Mouse (Mus musculus): Measurements from ENCODE around the gene Ubr4. TPM values are rescaled to one million over a fixed set of nuclear protein-coding genes. Genes with fewer than 3 reads are reported as not detected.
A peak's percentile ranks its signal among the peaks of the same experiment; 100 is the strongest.
"Not testable (repeated sequence)": the region's sequence is repeated elsewhere in the genome, so short reads cannot be mapped to it uniquely, and the experiment has no call there.

The Ubr4 gene
- total and polyA plus RNA-seq, 2 experiments from 2014 or later: 41.0 to 80.6 TPM

DNA sequence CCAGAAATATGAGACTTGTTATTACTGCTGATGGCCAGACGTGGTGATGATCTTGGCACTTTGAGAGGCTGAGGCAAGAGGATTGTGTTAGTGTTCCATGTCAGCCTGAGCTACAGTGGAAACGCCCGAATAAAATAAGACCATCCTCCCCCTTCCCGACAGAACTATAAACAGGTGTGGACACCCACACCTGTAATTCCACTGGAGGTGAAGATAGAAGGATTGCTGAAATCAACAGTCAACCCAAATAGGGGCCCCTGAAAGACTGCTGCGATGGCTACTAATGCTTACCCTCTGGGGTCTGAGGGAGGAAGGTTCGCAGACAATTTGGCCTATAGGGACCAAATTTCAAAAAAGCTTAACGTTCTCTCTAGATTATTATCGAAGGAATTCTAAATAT is 27.3 kb downstream of the Ubr4 start:
- WGBS: 10% methylated on average over 8 of the region's 8 CpGs
- no peak for ATAC-seq (ENCODE audit: insufficient read depth, low read depth)

DNA sequence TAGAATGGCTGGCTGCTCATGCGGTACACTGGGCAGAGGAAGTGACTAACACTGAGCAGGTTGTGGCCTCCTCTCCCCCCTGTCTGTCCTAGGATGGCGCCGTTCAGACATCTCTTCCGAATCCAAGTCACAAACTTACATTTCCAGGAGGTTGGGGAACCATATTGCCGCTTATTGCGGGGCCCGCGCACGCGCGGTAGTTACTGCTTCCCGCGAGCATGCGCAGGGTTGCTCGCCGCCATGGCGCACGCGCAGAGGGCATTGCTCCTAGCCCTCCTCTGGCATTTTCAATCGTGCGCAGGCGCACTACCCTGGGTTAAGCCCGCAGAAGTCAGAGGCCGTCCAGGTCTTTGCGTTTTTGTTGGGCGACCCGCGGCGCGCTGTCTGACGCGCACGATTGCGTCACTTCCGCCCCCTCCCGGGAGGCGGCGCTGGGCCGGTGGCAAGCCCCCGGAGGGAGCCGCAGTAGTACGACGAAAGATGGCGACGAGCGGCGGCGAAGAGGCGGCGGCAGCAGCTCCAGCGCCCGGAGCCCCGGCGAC is 27.9 kb downstream of the Ubr4 start:
- Histone ChIP-seq H3K27me3 (ENCODE audit: control insufficient read depth, insufficient read depth, low read length) (no peaks in the 10 kb centered on the region), H3K27ac (ENCODE audit: low read depth) (peak overlapping the region; percentile 91), H3K9me3 (replicated peaks; ENCODE audit: control insufficient read depth, low read length) (no peaks in the 10 kb centered on the region), H3K36me3 (replicated peaks; ENCODE audit: control insufficient read depth, insufficient read depth, low read length) (peaks cover 15% of the 10 kb centered on the region), H3K9ac (replicated peaks; ENCODE audit: low read depth, low read length) (peak overlapping the region; percentile 86), H3K4me2 (ENCODE audit: low read depth, low read length) (peak overlapping the region; percentile 91), H3K4me3 (ENCODE audit: low read depth, low read length) (peak overlapping the region; percentile 93), H3K4me1 (ENCODE audit: control insufficient read depth, insufficient read depth) (peaks cover 10% of the 10 kb centered on the region)
- WGBS: under 1% methylated on average over 52 of the region's 54 CpGs
- TF ChIP-seq CTCF (IDR thresholded peaks at IDR 0.05; ENCODE audit: low read depth): no peak
- TF ChIP-seq EP300 (IDR thresholded peaks at IDR 0.05; ENCODE audit: low read depth): 0 out of 2 replicates have a peak, but pooled peaks have one; percentile 51
- DNase-seq (ENCODE audit: low spot score) (peak; percentile 99), ATAC-seq (ENCODE audit: insufficient read depth, low read depth) (peak; percentile 99)

More for the DNA sequence above, 27.3 kb downstream of the Ubr4 start:
- H3K4me2 ChIP-seq (ENCODE audit: low read depth, low read length): peak overlapping the region; percentile 91
- H3K36me3 ChIP-seq (replicated peaks; ENCODE audit: control insufficient read depth, insufficient read depth, low read length): peaks cover 20% of the 10 kb centered on the region
- peaks cover 10% of the 10 kb centered on the region for H3K4me1 ChIP-seq (ENCODE audit: control insufficient read depth, insufficient read depth)
- peak overlapping the region; percentile 86 for H3K9ac ChIP-seq (replicated peaks; ENCODE audit: low read depth, low read length)
- DNase-seq (ENCODE audit: low spot score): no peak
- no peaks in the 10 kb centered on the region for H3K9me3 ChIP-seq (replicated peaks; ENCODE audit: control insufficient read depth, low read length)
- peak overlapping the region; percentile 93 for H3K4me3 ChIP-seq (ENCODE audit: low read depth, low read length)
- peak overlapping the region; percentile 91 for H3K27ac ChIP-seq (ENCODE audit: low read depth)
- no peaks in the 10 kb centered on the region for H3K27me3 ChIP-seq (ENCODE audit: control insufficient read depth, insufficient read depth, low read length)
- TF ChIP-seq CTCF (IDR thresholded peaks at IDR 0.05; ENCODE audit: low read depth) (no peak), EP300 (IDR thresholded peaks at IDR 0.05; ENCODE audit: low read depth) (no peak)

DNA sequence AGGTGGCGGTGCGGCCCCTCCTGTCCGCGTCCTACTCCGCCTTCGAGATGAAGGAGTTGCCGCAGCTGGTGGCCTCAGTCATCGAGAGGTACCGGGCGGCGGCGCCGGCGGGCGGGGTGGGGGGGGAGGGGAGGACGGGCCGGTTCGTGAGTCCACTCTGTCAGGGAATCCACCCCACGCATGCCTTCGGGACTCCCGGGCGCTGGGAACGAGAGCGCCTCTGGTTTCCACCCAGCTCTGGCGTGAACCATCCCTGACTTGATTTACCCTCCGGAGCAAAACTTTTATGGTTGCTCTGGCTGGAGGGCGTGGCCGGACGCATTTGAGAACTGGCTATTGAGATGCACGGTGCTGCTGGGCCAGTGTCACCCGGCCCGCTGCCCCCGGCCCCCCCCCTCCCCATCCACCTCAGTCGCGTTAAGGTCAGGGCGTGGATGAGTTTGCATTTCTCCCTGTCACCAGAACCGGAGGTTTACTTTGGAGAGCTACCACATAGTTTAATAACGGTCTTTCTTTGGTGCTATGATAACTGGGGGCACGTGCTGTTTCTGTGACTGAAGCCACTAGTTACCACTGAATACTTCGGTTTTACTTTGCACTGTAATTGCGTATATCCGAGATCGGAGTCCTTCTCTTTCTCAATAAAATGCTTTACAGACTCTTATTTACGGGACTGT is 28.5 kb downstream of the Ubr4 start:
- Histone ChIP-seq H3K4me1 (ENCODE audit: control insufficient read depth, insufficient read depth) (peaks cover 10% of the 10 kb centered on the region), H3K27ac (ENCODE audit: low read depth) (peak overlapping the region; percentile 86), H3K4me3 (ENCODE audit: low read depth, low read length) (peak overlapping the region; percentile 93), H3K9ac (replicated peaks; ENCODE audit: low read depth, low read length) (peak overlapping the region; percentile 81), H3K27me3 (ENCODE audit: control insufficient read depth, insufficient read depth, low read length) (no peaks in the 10 kb centered on the region), H3K36me3 (replicated peaks; ENCODE audit: control insufficient read depth, insufficient read depth, low read length) (peaks cover 12% of the 10 kb centered on the region; the same call in 1 of the 2 replicates), H3K4me2 (ENCODE audit: low read depth, low read length) (peak overlapping the region; percentile 78), H3K9me3 (replicated peaks; ENCODE audit: control insufficient read depth, low read length) (no peaks in the 10 kb centered on the region)
- TF ChIP-seq CTCF (IDR thresholded peaks at IDR 0.05; ENCODE audit: low read depth): no peak
- TF ChIP-seq EP300 (IDR thresholded peaks at IDR 0.05; ENCODE audit: low read depth): no peak
- ATAC-seq (ENCODE audit: insufficient read depth, low read depth) (peak; percentile 33), DNase-seq (ENCODE audit: low spot score) (peak; percentile 23)
- 2% methylated on average over 36 of the region's 44 CpGs for WGBS

DNA sequence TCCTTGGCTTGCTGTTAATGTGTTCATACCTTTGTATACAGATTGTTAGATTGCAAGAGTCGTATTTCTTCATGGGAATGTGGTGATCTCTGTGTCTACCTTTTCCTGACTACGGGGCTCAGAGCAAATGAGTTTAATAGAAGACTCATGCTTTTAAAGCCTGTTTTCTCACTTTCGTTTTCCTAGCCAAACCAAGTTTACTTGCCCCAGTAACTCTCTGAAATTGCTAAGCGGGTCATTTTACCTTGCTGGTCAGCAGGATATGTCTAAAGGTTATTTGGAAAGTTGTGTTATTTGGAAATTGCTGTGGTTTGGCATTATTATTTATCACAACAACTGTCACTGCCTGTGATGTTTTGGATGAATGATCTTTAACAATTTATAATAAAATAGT is 29.0 kb downstream of the Ubr4 start:
- 33% methylated on average over 4 of the region's 4 CpGs for WGBS
- H3K27ac ChIP-seq (ENCODE audit: low read depth): 0 out of 2 replicates have a peak overlapping the region, but pooled peaks have one; percentile 86

DNA sequence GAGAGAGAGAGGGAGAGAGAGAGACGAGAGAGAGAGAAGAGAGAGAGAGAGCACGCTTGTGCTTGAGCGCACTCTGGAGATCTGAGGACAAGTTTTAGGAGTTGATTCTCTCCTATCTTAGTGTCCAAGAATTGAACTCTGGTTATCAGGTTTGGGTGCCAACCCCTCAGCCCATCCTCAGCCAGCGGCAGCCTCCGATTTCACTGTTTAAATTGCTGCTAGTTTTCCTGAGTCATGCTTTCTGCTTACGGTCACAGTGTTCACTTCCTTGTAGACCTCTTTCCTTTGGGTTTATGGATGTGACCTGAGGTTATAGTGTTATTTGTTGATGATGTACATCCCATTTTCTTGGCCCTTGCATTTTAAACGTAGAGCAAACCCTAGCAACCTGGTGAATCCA is 29.8 kb downstream of the Ubr4 start:
- 52% methylated on average over 7 of the region's 7 CpGs for WGBS
- Histone ChIP-seq H3K27me3 (ENCODE audit: control insufficient read depth, insufficient read depth, low read length) (no peaks in the 10 kb centered on the region), H3K9ac (replicated peaks; ENCODE audit: low read depth, low read length) (no peak overlapping the region), H3K4me3 (ENCODE audit: low read depth, low read length) (no peak overlapping the region), H3K27ac (ENCODE audit: low read depth) (no peak overlapping the region), H3K4me2 (ENCODE audit: low read depth, low read length) (peak overlapping the region; percentile 78; the same call in 1 of the 2 replicates), H3K9me3 (replicated peaks; ENCODE audit: control insufficient read depth, low read length) (no peaks in the 10 kb centered on the region), H3K4me1 (ENCODE audit: control insufficient read depth, insufficient read depth) (peaks cover 12% of the 10 kb centered on the region), H3K36me3 (replicated peaks; ENCODE audit: control insufficient read depth, insufficient read depth, low read length) (0 out of 2 replicates have a peak, but pooled peaks cover 6% of the 10 kb centered on the region)
- TF ChIP-seq EP300 (IDR thresholded peaks at IDR 0.05; ENCODE audit: low read depth) (no peak), CTCF (IDR thresholded peaks at IDR 0.05; ENCODE audit: low read depth) (no peak)
- ATAC-seq (ENCODE audit: insufficient read depth, low read depth) (no peak), DNase-seq (ENCODE audit: low spot score) (no peak)

More for the DNA sequence above, 29.0 kb downstream of the Ubr4 start:
- DNase-seq (ENCODE audit: low spot score) (no peak), ATAC-seq (ENCODE audit: insufficient read depth, low read depth) (no peak)
- H3K36me3 ChIP-seq (replicated peaks; ENCODE audit: control insufficient read depth, insufficient read depth, low read length): 0 out of 2 replicates have a peak, but pooled peaks cover 12% of the 10 kb centered on the region
- TF ChIP-seq CTCF (IDR thresholded peaks at IDR 0.05; ENCODE audit: low read depth) (no peak), EP300 (IDR thresholded peaks at IDR 0.05; ENCODE audit: low read depth) (no peak)
- H3K4me3 ChIP-seq (ENCODE audit: low read depth, low read length): peak overlapping the region; percentile 93
- H3K4me2 ChIP-seq (ENCODE audit: low read depth, low read length): peak overlapping the region; percentile 78
- H3K9me3 ChIP-seq (replicated peaks; ENCODE audit: control insufficient read depth, low read length): no peaks in the 10 kb centered on the region
- peaks cover 10% of the 10 kb centered on the region for H3K4me1 ChIP-seq (ENCODE audit: control insufficient read depth, insufficient read depth)
- H3K9ac ChIP-seq (replicated peaks; ENCODE audit: low read depth, low read length): peak overlapping the region; percentile 81
- H3K27me3 ChIP-seq (ENCODE audit: control insufficient read depth, insufficient read depth, low read length): no peaks in the 10 kb centered on the region

DNA sequence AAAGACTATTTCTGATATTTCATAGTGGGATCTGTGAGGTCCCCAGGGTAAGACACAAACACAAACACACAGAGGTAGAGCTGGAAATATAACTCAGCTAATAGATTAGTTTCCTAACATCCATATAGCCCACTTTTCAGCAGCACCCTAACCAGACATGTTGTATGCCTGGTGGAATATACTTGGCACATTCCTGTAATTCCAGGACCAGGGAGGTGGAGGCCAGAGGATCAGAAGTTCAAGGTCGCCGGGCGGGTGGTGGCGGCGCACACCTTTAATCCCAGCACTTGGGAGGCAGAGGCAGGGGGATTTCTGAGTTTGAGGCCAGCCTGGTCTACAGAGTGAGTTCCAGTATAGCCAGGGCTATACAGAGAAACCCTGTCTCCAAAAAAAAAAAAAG is 33.4 kb downstream of the Ubr4 start:
- not testable (repeated sequence) for DNase-seq (ENCODE audit: low spot score); H3K4me1 ChIP-seq (ENCODE audit: control insufficient read depth, insufficient read depth); H3K9me3 ChIP-seq (replicated peaks; ENCODE audit: control insufficient read depth, low read length); H3K27me3 ChIP-seq (ENCODE audit: control insufficient read depth, insufficient read depth, low read length); H3K36me3 ChIP-seq (replicated peaks; ENCODE audit: control insufficient read depth, insufficient read depth, low read length); H3K9ac ChIP-seq (replicated peaks; ENCODE audit: low read depth, low read length); ATAC-seq (ENCODE audit: insufficient read depth, low read depth); H3K4me3 ChIP-seq (ENCODE audit: low read depth, low read length); H3K4me2 ChIP-seq (ENCODE audit: low read depth, low read length); H3K27ac ChIP-seq (ENCODE audit: low read depth)
- 76% methylated on average over 5 of the region's 5 CpGs for WGBS
